Mouse (Mus musculus): ENCODE data around the gene Grem1. TPM values are rescaled to one million over a fixed set of nuclear protein-coding genes. Genes with fewer than 3 reads are reported as not detected.

Grem1 gene
- polyA plus RNA-seq, 1 experiment from 2014 or later = 0.21 TPM

- no peak overlapping the region for H3K4me3 ChIP-seq
- DNase-seq (ENCODE audit: low spot score) = no peak
- no peaks in the 10 kb centered on the region for H3K9me3 ChIP-seq
- WGBS = 94% methylated on average over 3 of the region's 3 CpGs
- no peaks in the 10 kb centered on the region for H3K4me1 ChIP-seq (replicated peaks)
- H3K27ac ChIP-seq = no peak overlapping the region
- H3K36me3 ChIP-seq = no peaks in the 10 kb centered on the region
- H3K27me3 ChIP-seq (ENCODE audit: insufficient read depth, poor library complexity, severe bottlenecking) = no peaks in the 10 kb centered on the region
Observed at GRCm38 (mm10) chr2:113728581-113728980, 29.9 kb downstream of the Grem1 start.

- Histone ChIP-seq H3K27ac (no peak overlapping the region), H3K4me1 (replicated peaks) (no peaks in the 10 kb centered on the region), H3K9me3 (no peaks in the 10 kb centered on the region), H3K36me3 (no peaks in the 10 kb centered on the region), H3K27me3 (ENCODE audit: insufficient read depth, poor library complexity, severe bottlenecking) (no peaks in the 10 kb centered on the region), H3K4me3 (no peak overlapping the region)
- no peak for DNase-seq (ENCODE audit: low spot score)
- WGBS = 67% methylated on average over 2 of the region's 2 CpGs
Observed at GRCm38 (mm10) chr2:113714801-113715200, 43.6 kb downstream of the Grem1 start.

- no peaks in the 10 kb centered on the region for H3K4me1 ChIP-seq (replicated peaks)
- 70% methylated on average over 2 of the region's 2 CpGs for WGBS
- no peaks in the 10 kb centered on the region for H3K9me3 ChIP-seq
- no peaks in the 10 kb centered on the region for H3K36me3 ChIP-seq
- no peak overlapping the region for H3K4me3 ChIP-seq
- DNase-seq (ENCODE audit: low spot score) = no peak
- no peaks in the 10 kb centered on the region for H3K27me3 ChIP-seq (ENCODE audit: insufficient read depth, poor library complexity, severe bottlenecking)
- H3K27ac ChIP-seq = no peak overlapping the region
Observed at GRCm38 (mm10) chr2:113713406-113713805, 45.0 kb downstream of the Grem1 start.

- Histone ChIP-seq H3K4me1 (replicated peaks) (no peaks in the 10 kb centered on the region), H3K27ac (no peak overlapping the region), H3K4me3 (no peak overlapping the region), H3K36me3 (no peaks in the 10 kb centered on the region), H3K27me3 (ENCODE audit: insufficient read depth, poor library complexity, severe bottlenecking) (no peaks in the 10 kb centered on the region), H3K9me3 (no peaks in the 10 kb centered on the region)
- no peak for DNase-seq (ENCODE audit: low spot score)
- WGBS = 84% methylated on average over 4 of the region's 4 CpGs
Observed at GRCm38 (mm10) chr2:113707507-113707906, 50.9 kb downstream of the Grem1 start.

GRCm38 (mm10) chr2:113701507-113701906, 56.9 kb downstream of the Grem1 start:
- no peak for DNase-seq (ENCODE audit: low spot score)
- H3K9me3 ChIP-seq = no peaks in the 10 kb centered on the region
- no peak overlapping the region for H3K27ac ChIP-seq
- H3K36me3 ChIP-seq = no peaks in the 10 kb centered on the region
- H3K4me1 ChIP-seq (replicated peaks) = no peaks in the 10 kb centered on the region
- WGBS = 78% methylated on average over 5 of the region's 5 CpGs
- H3K4me3 ChIP-seq = no peak overlapping the region
- H3K27me3 ChIP-seq (ENCODE audit: insufficient read depth, poor library complexity, severe bottlenecking) = no peaks in the 10 kb centered on the region

- no peak overlapping the region for H3K4me3 ChIP-seq
- no peak overlapping the region for H3K27ac ChIP-seq
- WGBS = 91% methylated on average over 5 of the region's 5 CpGs
- H3K27me3 ChIP-seq (ENCODE audit: insufficient read depth, poor library complexity, severe bottlenecking) = no peaks in the 10 kb centered on the region
- H3K4me1 ChIP-seq (replicated peaks) = peaks cover 2% of the 10 kb centered on the region; the same call in 1 of the 2 replicates
- no peaks in the 10 kb centered on the region for H3K36me3 ChIP-seq
- DNase-seq (ENCODE audit: low spot score) = no peak
- no peaks in the 10 kb centered on the region for H3K9me3 ChIP-seq
Observed at GRCm38 (mm10) chr2:113696647-113697046, 61.8 kb downstream of the Grem1 start.

- no peak overlapping the region for H3K4me3 ChIP-seq
- H3K4me1 ChIP-seq (replicated peaks) = peaks cover 2% of the 10 kb centered on the region; the same call in 1 of the 2 replicates
- no peaks in the 10 kb centered on the region for H3K36me3 ChIP-seq
- DNase-seq (ENCODE audit: low spot score) = no peak
- WGBS = 89% methylated on average over 3 of the region's 3 CpGs
- no peak overlapping the region for H3K27ac ChIP-seq
- H3K9me3 ChIP-seq = no peaks in the 10 kb centered on the region
- no peaks in the 10 kb centered on the region for H3K27me3 ChIP-seq (ENCODE audit: insufficient read depth, poor library complexity, severe bottlenecking)
Observed at GRCm38 (mm10) chr2:113696222-113696621, 62.2 kb downstream of the Grem1 start.

Other genes with a start within 250 kb of the Grem1 start
- gene Scg5, start 70.5 kb upstream of the Grem1 start, polyA plus RNA-seq (2016; fragmentation: Nextera tagmentation; extraction: Ambion mirVana) = 18.4 and 43.0 TPM in 2 replicates
- gene Arhgap11a, start 90.0 kb upstream of the Grem1 start, polyA plus RNA-seq (2016; fragmentation: Nextera tagmentation; extraction: Ambion mirVana) = 31.6 and 33.9 TPM in 2 replicates